Mouse (Mus musculus) stomach, postnatal 0 days (tissue): ENCODE measurements around the gene Egfem1. TPM values are rescaled to one million over a fixed set of nuclear protein-coding genes. Genes with fewer than 3 reads are reported as not detected.

Experiments
- ATAC-seq: fragments of 200-750 bp; cut with Nextera tagmentation; 2 replicates; pipeline ENCODE4 v1.8.0; 2017; ENCODE audit not compliant: low FRiP score, low TSS enrichment
- DNase-seq: peaks from one replicate; pipeline ENCODE4 v3.0.0-alpha.2; 2016; ENCODE audit warnings: low spot score
- H3K27ac ChIP-seq: fragments of 300-500 bp; sonication (generic); replicated peaks from 2 replicates; pipeline ENCODE4 v1.5.1; 2014; ENCODE audit warnings: mild to moderate bottlenecking, control low read depth
- H3K27me3 ChIP-seq: fragments of 300-500 bp; sonication (generic); 2 replicates; pipeline ENCODE4 v1.6.1; 2014; ENCODE audit warnings: low read length; ENCODE audit not compliant: control insufficient read depth, insufficient read depth
- H3K36me3 ChIP-seq: fragments of 300-500 bp; sonication (generic); 2 replicates; pipeline ENCODE4 v1.6.1; 2014; ENCODE audit warnings: low read length, mixed read lengths; ENCODE audit not compliant: control insufficient read depth, insufficient read depth
- H3K4me1 ChIP-seq: fragments of 300-500 bp; sonication (generic); replicated peaks from 2 replicates; pipeline ENCODE4 v1.6.1; 2014; ENCODE audit warnings: antibody characterized with exemption; ENCODE audit not compliant: control insufficient read depth, insufficient read depth
- H3K4me2 ChIP-seq: fragments of 300-500 bp; sonication (generic); replicated peaks from 2 replicates; pipeline ENCODE4 v1.6.1; 2014; ENCODE audit warnings: low read depth, mild to moderate bottlenecking, control low read depth, moderate library complexity
- H3K4me3 ChIP-seq: fragments of 300-500 bp; sonication (generic); 2 replicates; pipeline ENCODE4 v1.5.1; 2014; ENCODE audit warnings: low read depth, low read length, control low read depth
- H3K9ac ChIP-seq: fragments of 300-500 bp; sonication (generic); 2 replicates; pipeline ENCODE4 v1.6.1; 2014; ENCODE audit warnings: mild to moderate bottlenecking, low read length, control low read depth, mixed read lengths
- H3K9me3 ChIP-seq: fragments of 300-500 bp; sonication (generic); 2 replicates; pipeline ENCODE4 v1.6.1; 2016; ENCODE audit warnings: low read length; ENCODE audit not compliant: control insufficient read depth
- CTCF ChIP-seq: IDR thresholded peaks from 2 replicates; pipeline ENCODE4 v1.5.1; 2016; ENCODE audit warnings: antibody characterized with exemption, low read depth, mild to moderate bottlenecking, moderate library complexity
- EP300 ChIP-seq: optimal IDR thresholded peaks from 2 replicates; pipeline ENCODE3; 2016; ENCODE audit warnings: antibody characterized with exemption
- WGBS: fragments of 180-500 bp; shearing (Covaris S2); extraction: QIAGEN DNeasy Blood & Tissue Kit; methylation state at CpG from one replicate; pipeline ENCODE4 v1.1.7; 2014; 5-methylcytosine and 5-hydroxymethylcytosine counted together
- polyA plus RNA-seq: library from polyadenylated mRNA; unstranded; fragments of >200 nt; fragmentation: Nextera tagmentation; extraction: Ambion mirVana; gene quantifications from 2 replicates; pipeline ENCODE4 v1.2.1, GENCODE M21; 2015

The Egfem1 gene
- polyA plus RNA-seq, 1 experiment from 2014 or later = 0.16 TPM

- WGBS = 68% methylated on average over 5 of the region's 5 CpGs
- Histone ChIP-seq H3K27me3 (no peaks in the 10 kb centered on the region), H3K36me3 (no peaks in the 10 kb centered on the region), H3K27ac (no peak overlapping the region), H3K4me2 (no peak overlapping the region), H3K9ac (no peak overlapping the region), H3K9me3 (no peaks in the 10 kb centered on the region), H3K4me3 (no peak overlapping the region), H3K4me1 (no peaks in the 10 kb centered on the region)
- no peak for ATAC-seq
- no peak for TF ChIP-seq CTCF
- TF ChIP-seq EP300 = no peak
- no peak for DNase-seq
Measured at GRCm38 (mm10) chr3:29448829-29449406, 367.1 kb downstream of the Egfem1 start.

GRCm38 (mm10) chr3:29498211-29498610 is 416.4 kb downstream of the Egfem1 start:
- Histone ChIP-seq H3K4me1 (no peaks in the 10 kb centered on the region), H3K4me3 (no peak overlapping the region), H3K4me2 (no peak overlapping the region), H3K9ac (no peak overlapping the region), H3K27me3 (no peaks in the 10 kb centered on the region), H3K27ac (no peak overlapping the region), H3K36me3 (no peaks in the 10 kb centered on the region), H3K9me3 (no peaks in the 10 kb centered on the region)
- 80% methylated on average over 2 of the region's 2 CpGs for WGBS
- ATAC-seq = no peak
- TF ChIP-seq EP300 = no peak
- TF ChIP-seq CTCF = no peak
- DNase-seq = no peak

- Histone ChIP-seq H3K27me3 (no peaks in the 10 kb centered on the region), H3K9ac (no peak overlapping the region), H3K36me3 (no peaks in the 10 kb centered on the region), H3K4me2 (no peak overlapping the region), H3K27ac (no peak overlapping the region), H3K4me3 (no peak overlapping the region), H3K9me3 (no peaks in the 10 kb centered on the region), H3K4me1 (no peaks in the 10 kb centered on the region)
- no peak for DNase-seq
- WGBS = 83% methylated on average over 6 of the region's 6 CpGs
- no peak for TF ChIP-seq EP300
- TF ChIP-seq CTCF = no peak
- ATAC-seq = no peak
Measured at GRCm38 (mm10) chr3:29499188-29499587, 417.4 kb downstream of the Egfem1 start.

- no peak overlapping the region for H3K27ac ChIP-seq
- no peak overlapping the region for H3K4me3 ChIP-seq
- 85% methylated on average over 11 of the region's 11 CpGs for WGBS
- no peak overlapping the region for H3K9ac ChIP-seq
- H3K27me3 ChIP-seq = no peaks in the 10 kb centered on the region
- TF ChIP-seq EP300 = no peak
- TF ChIP-seq CTCF = no peak
- ATAC-seq = no peak
- H3K4me1 ChIP-seq = no peaks in the 10 kb centered on the region
- no peaks in the 10 kb centered on the region for H3K36me3 ChIP-seq
- no peaks in the 10 kb centered on the region for H3K9me3 ChIP-seq
- H3K4me2 ChIP-seq = no peak overlapping the region
- DNase-seq = no peak
Measured at GRCm38 (mm10) chr3:29525298-29525962, 443.6 kb downstream of the Egfem1 start.

- DNase-seq = no peak
- no peak for ATAC-seq
- no peaks in the 10 kb centered on the region for H3K4me1 ChIP-seq
- no peaks in the 10 kb centered on the region for H3K27me3 ChIP-seq
- H3K9me3 ChIP-seq = no peaks in the 10 kb centered on the region
- no peak overlapping the region for H3K4me3 ChIP-seq
- TF ChIP-seq EP300 (no peak), CTCF (no peak)
- H3K9ac ChIP-seq = no peak overlapping the region
- H3K4me2 ChIP-seq = no peak overlapping the region
- H3K36me3 ChIP-seq = no peaks in the 10 kb centered on the region
- H3K27ac ChIP-seq = no peak overlapping the region
- WGBS = 82% methylated on average over 12 of the region's 12 CpGs
Measured at GRCm38 (mm10) chr3:29525963-29526301, 444.1 kb downstream of the Egfem1 start.

- Histone ChIP-seq H3K27ac (no peak overlapping the region), H3K4me2 (no peak overlapping the region), H3K4me3 (no peak overlapping the region), H3K9ac (no peak overlapping the region), H3K9me3 (no peaks in the 10 kb centered on the region), H3K4me1 (no peaks in the 10 kb centered on the region), H3K36me3 (no peaks in the 10 kb centered on the region), H3K27me3 (no peaks in the 10 kb centered on the region)
- TF ChIP-seq EP300 = no peak
- TF ChIP-seq CTCF = no peak
- DNase-seq (no peak), ATAC-seq (no peak)
- WGBS = 56% methylated on average over 2 of the region's 2 CpGs
Measured at GRCm38 (mm10) chr3:29539211-29539610, 457.4 kb downstream of the Egfem1 start.
